Mouse (Mus musculus) stomach, postnatal 0 days (tissue): Measurements from ENCODE around the gene Cdk14. TPM values are rescaled to one million over a fixed set of nuclear protein-coding genes. Genes with fewer than 3 reads are reported as not detected.

ENCODE experiments used
- ATAC-seq: fragments of 200-750 bp; cut with Nextera tagmentation; 2 replicates; pipeline ENCODE4 v1.8.0; 2017; ENCODE audit not compliant: low FRiP score, low TSS enrichment
- DNase-seq: peaks from one replicate; pipeline ENCODE4 v3.0.0-alpha.2; 2016; ENCODE audit warnings: low spot score
- H3K27ac ChIP-seq: fragments of 300-500 bp; sonication (generic); replicated peaks from 2 replicates; pipeline ENCODE4 v1.5.1; 2014; ENCODE audit warnings: mild to moderate bottlenecking, control low read depth
- H3K27me3 ChIP-seq: fragments of 300-500 bp; sonication (generic); 2 replicates; pipeline ENCODE4 v1.6.1; 2014; ENCODE audit warnings: low read length; ENCODE audit not compliant: control insufficient read depth, insufficient read depth
- H3K36me3 ChIP-seq: fragments of 300-500 bp; sonication (generic); 2 replicates; pipeline ENCODE4 v1.6.1; 2014; ENCODE audit warnings: low read length, mixed read lengths; ENCODE audit not compliant: control insufficient read depth, insufficient read depth
- H3K4me1 ChIP-seq: fragments of 300-500 bp; sonication (generic); replicated peaks from 2 replicates; pipeline ENCODE4 v1.6.1; 2014; ENCODE audit warnings: antibody characterized with exemption; ENCODE audit not compliant: control insufficient read depth, insufficient read depth
- H3K4me2 ChIP-seq: fragments of 300-500 bp; sonication (generic); replicated peaks from 2 replicates; pipeline ENCODE4 v1.6.1; 2014; ENCODE audit warnings: low read depth, mild to moderate bottlenecking, control low read depth, moderate library complexity
- H3K4me3 ChIP-seq: fragments of 300-500 bp; sonication (generic); 2 replicates; pipeline ENCODE4 v1.5.1; 2014; ENCODE audit warnings: low read depth, low read length, control low read depth
- H3K9ac ChIP-seq: fragments of 300-500 bp; sonication (generic); 2 replicates; pipeline ENCODE4 v1.6.1; 2014; ENCODE audit warnings: mild to moderate bottlenecking, low read length, control low read depth, mixed read lengths
- H3K9me3 ChIP-seq: fragments of 300-500 bp; sonication (generic); 2 replicates; pipeline ENCODE4 v1.6.1; 2016; ENCODE audit warnings: low read length; ENCODE audit not compliant: control insufficient read depth
- CTCF ChIP-seq: IDR thresholded peaks from 2 replicates; pipeline ENCODE4 v1.5.1; 2016; ENCODE audit warnings: antibody characterized with exemption, low read depth, mild to moderate bottlenecking, moderate library complexity
- EP300 ChIP-seq: optimal IDR thresholded peaks from 2 replicates; pipeline ENCODE3; 2016; ENCODE audit warnings: antibody characterized with exemption
- WGBS: fragments of 180-500 bp; shearing (Covaris S2); extraction: QIAGEN DNeasy Blood & Tissue Kit; methylation state at CpG from one replicate; pipeline ENCODE4 v1.1.7; 2014; 5-methylcytosine and 5-hydroxymethylcytosine counted together
- polyA plus RNA-seq: library from polyadenylated mRNA; unstranded; fragments of >200 nt; fragmentation: Nextera tagmentation; extraction: Ambion mirVana; gene quantifications from 2 replicates; pipeline ENCODE4 v1.2.1, GENCODE M21; 2015

Cdk14 gene
- polyA plus RNA-seq, 1 experiment from 2014 or later = 6.1 TPM

GRCm38 (mm10) chr5:5266787-5267126 is 153.4 kb downstream of the Cdk14 start:
- Histone ChIP-seq H3K4me3 (no peak overlapping the region), H3K9me3 (no peaks in the 10 kb centered on the region), H3K27me3 (no peaks in the 10 kb centered on the region), H3K36me3 (no peaks in the 10 kb centered on the region), H3K4me1 (no peaks in the 10 kb centered on the region), H3K27ac (no peak overlapping the region), H3K9ac (no peak overlapping the region), H3K4me2 (no peak overlapping the region)
- DNase-seq = no peak
- TF ChIP-seq EP300 (no peak), CTCF (no peak)
- 88% methylated on average over 3 of the region's 3 CpGs for WGBS
- no peak for ATAC-seq

GRCm38 (mm10) chr5:5265861-5266786 is 154.0 kb downstream of the Cdk14 start:
- H3K36me3 ChIP-seq = no peaks in the 10 kb centered on the region
- no peak for TF ChIP-seq EP300
- peak; percentile 76 for TF ChIP-seq CTCF
- H3K27me3 ChIP-seq = no peaks in the 10 kb centered on the region
- DNase-seq (peak; percentile 56), ATAC-seq (0 out of 2 replicates have a peak, but pooled peaks have one; percentile 69)
- H3K9ac ChIP-seq = no peak overlapping the region
- no peaks in the 10 kb centered on the region for H3K4me1 ChIP-seq
- H3K4me2 ChIP-seq = no peak overlapping the region
- H3K4me3 ChIP-seq = no peak overlapping the region
- H3K27ac ChIP-seq = no peak overlapping the region
- H3K9me3 ChIP-seq = no peaks in the 10 kb centered on the region
- WGBS = 33% methylated on average over 10 of the region's 10 CpGs

GRCm38 (mm10) chr5:5265401-5265841 is 154.7 kb downstream of the Cdk14 start:
- DNase-seq = no peak
- 28% methylated on average over 8 of the region's 8 CpGs for WGBS
- H3K4me2 ChIP-seq = no peak overlapping the region
- H3K36me3 ChIP-seq = no peaks in the 10 kb centered on the region
- ATAC-seq = no peak
- TF ChIP-seq EP300 = no peak
- TF ChIP-seq CTCF = no peak
- no peaks in the 10 kb centered on the region for H3K4me1 ChIP-seq
- H3K9ac ChIP-seq = no peak overlapping the region
- H3K27ac ChIP-seq = no peak overlapping the region
- no peak overlapping the region for H3K4me3 ChIP-seq
- H3K27me3 ChIP-seq = no peaks in the 10 kb centered on the region
- H3K9me3 ChIP-seq = no peaks in the 10 kb centered on the region

- no peak for ATAC-seq
- no peak for DNase-seq
- no peaks in the 10 kb centered on the region for H3K4me1 ChIP-seq
- no peak overlapping the region for H3K9ac ChIP-seq
- H3K4me3 ChIP-seq = no peak overlapping the region
- H3K27ac ChIP-seq = no peak overlapping the region
- H3K4me2 ChIP-seq = no peak overlapping the region
- 69% methylated on average over 2 of the region's 2 CpGs for WGBS
- H3K36me3 ChIP-seq = no peaks in the 10 kb centered on the region
- TF ChIP-seq CTCF (no peak), EP300 (no peak)
- H3K9me3 ChIP-seq = no peaks in the 10 kb centered on the region
- no peaks in the 10 kb centered on the region for H3K27me3 ChIP-seq
These were observed 155.4 kb downstream of the Cdk14 start for GRCm38 (mm10) chr5:5264712-5265111.

- ATAC-seq (no peak), DNase-seq (no peak)
- Histone ChIP-seq H3K36me3 (no peaks in the 10 kb centered on the region), H3K4me1 (no peaks in the 10 kb centered on the region), H3K4me2 (peak overlapping the region; percentile 36; the same call in 1 of the 2 replicates), H3K9ac (no peak overlapping the region), H3K9me3 (no peaks in the 10 kb centered on the region), H3K27me3 (no peaks in the 10 kb centered on the region), H3K27ac (no peak overlapping the region), H3K4me3 (no peak overlapping the region)
- WGBS = 30% methylated on average over 14 of the region's 14 CpGs
- TF ChIP-seq CTCF (no peak), EP300 (no peak)
These were observed 158.3 kb downstream of the Cdk14 start for GRCm38 (mm10) chr5:5261725-5262296.
